Comparison of ENCODE assay signal across 18 mouse cellular contexts in genomic region chr1:74289248-74289647, GRCm38 (mm10). TPM values are rescaled to one million over a fixed set of nuclear protein-coding genes. Genes with fewer than 3 reads are reported as not detected.
DNase-seq lines count a peak whose midpoint lies in the region; ATAC-seq and TF ChIP-seq lines count a peak whose summit lies in the region.
"Had no signal": no experiment of that assay in that cellular context is flagged by ENCODE, and none has a peak within 500 bp of the region (broad histone marks: within the 10 kb centered on the region; RNA-seq: fewer than 3 reads in every experiment).

No protein-coding gene starts in this region.

- WGBS in cerebellum, adult 2 months: 48% methylated on average over 9 of the region's 9 CpGs
- WGBS in heart, embryonic 11.5 days (ENCODE audit: insufficient replicate concordance): 81% methylated on average over 9 of the region's 9 CpGs
- WGBS in liver, adult 2 months: 66% methylated on average over 9 of the region's 9 CpGs
- 80% methylated on average over 9 of the region's 9 CpGs for WGBS in stomach, embryonic 16.5 days

- H3K27ac ChIP-seq in cerebellum, adult 2 months (ENCODE audit: insufficient read depth, low read length): 0 out of 2 replicates have a peak overlapping the region, but pooled peaks have one; percentile 11
- H3K27ac ChIP-seq in heart, embryonic 11.5 days (ENCODE audit: low read depth, low read length): peak overlapping the region; percentile 22
- H3K27ac ChIP-seq in liver, adult 2 months (replicated peaks; ENCODE audit: insufficient read depth, low read depth, low read length): peak overlapping the region; percentile 16; the same call in 1 of the 2 replicates
- H3K27ac ChIP-seq in stomach, embryonic 16.5 days (ENCODE audit: low read length): peak overlapping the region; percentile 48; the same call in 1 of the 2 replicates
- H3K27ac ChIP-seq: embryonic facial prominence, embryonic 13.5 days; forebrain, embryonic 10.5 days; hindbrain, postnatal 0 days; left cerebral cortex, adult 2 months; limb, embryonic 12.5 days; neural tube, embryonic 15.5 days had no signal

- no peaks in the 10 kb centered on the region for H3K27me3 ChIP-seq in cerebellum, adult 2 months (ENCODE audit: control insufficient read depth, insufficient read depth, low read length)
- H3K27me3 ChIP-seq in heart, embryonic 11.5 days (ENCODE audit: control insufficient read depth, insufficient read depth, low read length): no peaks in the 10 kb centered on the region
- H3K27me3 ChIP-seq in liver, adult 2 months (ENCODE audit: control insufficient read depth, insufficient read depth, low read length): no peaks in the 10 kb centered on the region
- H3K27me3 ChIP-seq in stomach, embryonic 16.5 days (ENCODE audit: control insufficient read depth, insufficient read depth, low read length): no peaks in the 10 kb centered on the region
- H3K27me3 ChIP-seq: embryonic facial prominence, embryonic 13.5 days; limb, embryonic 12.5 days; neural tube, embryonic 15.5 days had no signal

- no peak overlapping the region for H3K9ac ChIP-seq in heart, embryonic 11.5 days (ENCODE audit: low read depth, low read length)
- no peak overlapping the region for H3K9ac ChIP-seq in liver, adult 2 months (ENCODE audit: low read depth, low read length)
- no peak overlapping the region for H3K9ac ChIP-seq in stomach, embryonic 16.5 days (ENCODE audit: low read length)
- H3K9ac ChIP-seq: embryonic facial prominence, embryonic 13.5 days; limb, embryonic 12.5 days had no signal

- H3K36me3 ChIP-seq in heart, embryonic 11.5 days (ENCODE audit: control insufficient read depth, insufficient read depth, low read length): peaks cover 14% of the 10 kb centered on the region
- peaks cover 14% of the 10 kb centered on the region; the same call in 1 of the 2 replicates for H3K36me3 ChIP-seq in liver, adult 2 months (ENCODE audit: control insufficient read depth, insufficient read depth, low read length)
- peaks cover 14% of the 10 kb centered on the region for H3K36me3 ChIP-seq in stomach, embryonic 16.5 days (ENCODE audit: control insufficient read depth, insufficient read depth, low read length)

- H3K79me2 ChIP-seq in liver, adult 2 months (ENCODE audit: control insufficient read depth, insufficient read depth, low read length): no peaks in the 10 kb centered on the region

- H3K4me2 ChIP-seq in heart, embryonic 11.5 days: no peak overlapping the region
- no peak overlapping the region for H3K4me2 ChIP-seq in stomach, embryonic 16.5 days (ENCODE audit: low read depth, low read length)
- H3K4me2 ChIP-seq: embryonic facial prominence, embryonic 13.5 days; limb, embryonic 12.5 days; neural tube, embryonic 15.5 days had no signal

- peaks cover 39% of the 10 kb centered on the region for H3K4me1 ChIP-seq in cerebellum, adult 2 months (ENCODE audit: control insufficient read depth, insufficient read depth, low read length)
- H3K4me1 ChIP-seq in heart, embryonic 11.5 days (ENCODE audit: control insufficient read depth, insufficient read depth, low read length): peaks cover 46% of the 10 kb centered on the region
- peaks cover 6% of the 10 kb centered on the region for H3K4me1 ChIP-seq in liver, adult 2 months (ENCODE audit: control insufficient read depth, insufficient read depth, low read length)
- H3K4me1 ChIP-seq in stomach, embryonic 16.5 days (ENCODE audit: control insufficient read depth, insufficient read depth, low read length): peaks cover 43% of the 10 kb centered on the region

- no peak overlapping the region for H3K4me3 ChIP-seq in cerebellum, adult 2 months (replicated peaks; ENCODE audit: insufficient read depth, low read depth, low read length)
- no peak overlapping the region for H3K4me3 ChIP-seq in heart, embryonic 11.5 days (ENCODE audit: low read depth, low read length)
- no peak overlapping the region for H3K4me3 ChIP-seq in liver, adult 2 months (ENCODE audit: insufficient read depth, low read depth, low read length)
- no peak overlapping the region for H3K4me3 ChIP-seq in stomach, embryonic 16.5 days (replicated peaks; ENCODE audit: low read length)
- H3K4me3 ChIP-seq: embryonic facial prominence, embryonic 13.5 days; forebrain, embryonic 10.5 days; left cerebral cortex, adult 2 months; limb, embryonic 12.5 days; neural tube, embryonic 15.5 days had no signal

- no peak for TF ChIP-seq POLR2A in cerebellum, adult 2 months (IDR thresholded peaks at IDR 0.05; ENCODE audit: borderline replicate concordance, insufficient read depth, low read length)
- TF ChIP-seq POLR2A in liver, adult 2 months (IDR thresholded peaks at IDR 0.05; ENCODE audit: extremely low read depth, insufficient read depth, low read length): no peak

- ATAC-seq in cerebellum, adult (ENCODE audit: insufficient number of reproducible peaks, low FRiP score, low TSS enrichment): no peak
- ATAC-seq in heart, embryonic 11.5 days (replicated peaks; ENCODE audit: insufficient number of reproducible peaks, low FRiP score, low TSS enrichment): no peak
- ATAC-seq in stomach, embryonic 16.5 days (ENCODE audit: insufficient read depth, low FRiP score): no peak
- ATAC-seq: hindbrain, postnatal 0 days had no signal

- DNase-seq in cerebellum, adult 2 months: no peak
- DNase-seq in heart, postnatal 10 days: no peak
- no peak for DNase-seq in liver, adult 2 months (ENCODE audit: extremely low read depth, low read depth, low spot score)
- no peak for DNase-seq in liver
- DNase-seq in gastrocnemius, postnatal 4 days (ENCODE audit: low spot score in 2 of 2): no peak
- DNase-seq: adrenal gland, postnatal 10 days; lung, postnatal 10 days had no signal

- TF ChIP-seq CTCF in cerebellum, adult 2 months (IDR thresholded peaks at IDR 0.05; ENCODE audit: borderline replicate concordance, insufficient read depth, low read depth, low read length): no peak
- TF ChIP-seq CTCF in liver, adult 2 months (IDR thresholded peaks at IDR 0.05; ENCODE audit: low read depth, low read length): no peak

- intact Hi-C loops in heart, postnatal 10 days (cut with DNase I): loop anchor here (2.0 to 5.0 kb wide), 3 partner anchors 20 to 163 kb away; no protein-coding TSS in a partner anchor

- H3K9me3 ChIP-seq in heart, embryonic 11.5 days (replicated peaks; ENCODE audit: control insufficient read depth, low read length): no peaks in the 10 kb centered on the region
- no peaks in the 10 kb centered on the region for H3K9me3 ChIP-seq in stomach, embryonic 16.5 days (replicated peaks; ENCODE audit: control insufficient read depth, low read length)
- H3K9me3 ChIP-seq: embryonic facial prominence, embryonic 13.5 days; forebrain, embryonic 10.5 days; limb, embryonic 12.5 days; neural tube, embryonic 15.5 days had no signal

RNA-seq across cellular contexts. Expression of gene Pnkd, which starts 4.5 kb away (rescaled TPM):
- 185 and 201 TPM in 2 replicates for polyA plus RNA-seq in cerebellum, adult 2 months (2012; rRNA removed)
- polyA plus RNA-seq in heart, embryonic 11.5 days (2014; fragmentation: Nextera tagmentation; extraction: Ambion mirVana): 225 and 231 TPM in 2 replicates
- 100 to 1,000 TPM; 205 to 211 TPM for total RNA-seq in heart, postnatal 10 days (2021)
- 28.0 and 34.4 TPM in 2 replicates for total RNA-seq in liver, adult 2 months (2014; rRNA removed)
- 130 and 138 TPM in 2 replicates for polyA plus RNA-seq in liver, adult 2 months (2012; rRNA removed)
- 108 and 119 TPM in 2 replicates for polyA plus RNA-seq in stomach, embryonic 16.5 days (2015; fragmentation: Nextera tagmentation; extraction: Ambion mirVana)
- total RNA-seq in gastrocnemius, postnatal 4 days (2021): 10 to 100 TPM; 83.8 to 91.1 TPM

RNA-seq across cellular contexts. Expression of gene Aamp, which starts 4.7 kb away (rescaled TPM):
- polyA plus RNA-seq in cerebellum, adult 2 months (2012; rRNA removed): 186 and 198 TPM in 2 replicates
- polyA plus RNA-seq in heart, embryonic 11.5 days (2014; fragmentation: Nextera tagmentation; extraction: Ambion mirVana): 173 and 193 TPM in 2 replicates
- 100 to 1,000 TPM; 103 to 109 TPM for total RNA-seq in heart, postnatal 10 days (2021)
- total RNA-seq in liver, adult 2 months (2014; rRNA removed): 112 and 115 TPM in 2 replicates
- polyA plus RNA-seq in liver, adult 2 months (2012; rRNA removed): 156 TPM in 2 replicates
- polyA plus RNA-seq in stomach, embryonic 16.5 days (2015; fragmentation: Nextera tagmentation; extraction: Ambion mirVana): 227 and 252 TPM in 2 replicates
- total RNA-seq in gastrocnemius, postnatal 4 days (2021): 100 to 1,000 TPM; 113 to 117 TPM

RNA-seq across cellular contexts. Expression of gene Gpbar1, which starts 10.9 kb away (rescaled TPM):
- not detected in 2 replicates for polyA plus RNA-seq in cerebellum, adult 2 months (2012; rRNA removed)
- polyA plus RNA-seq in heart, embryonic 11.5 days (2014; fragmentation: Nextera tagmentation; extraction: Ambion mirVana): 0.83 and 1.0 TPM in 2 replicates
- not detected for total RNA-seq in heart, postnatal 10 days (2021)
- not detected in 2 replicates for total RNA-seq in liver, adult 2 months (2014; rRNA removed)
- polyA plus RNA-seq in liver, adult 2 months (2012; rRNA removed): 0.11 and 0.20 TPM in 2 replicates
- 1.0 and 1.2 TPM in 2 replicates for polyA plus RNA-seq in stomach, embryonic 16.5 days (2015; fragmentation: Nextera tagmentation; extraction: Ambion mirVana)
- total RNA-seq in gastrocnemius, postnatal 4 days (2021): not detected
- total RNA-seq: common myeloid progenitor, adult 5-6 weeks; hindbrain, postnatal 0 days; left cerebral cortex, adult 2 months; monocyte, adult 5-6 weeks had no signal
- polyA plus RNA-seq: hindbrain, postnatal 0 days; neural tube, embryonic 15.5 days had no signal

RNA-seq across cellular contexts. Expression of gene Tmbim1, which starts 16.2 kb away (rescaled TPM):
- polyA plus RNA-seq in cerebellum, adult 2 months (2012; rRNA removed): 56.1 and 58.2 TPM in 2 replicates
- polyA plus RNA-seq in heart, embryonic 11.5 days (2014; fragmentation: Nextera tagmentation; extraction: Ambion mirVana): 29.2 and 37.1 TPM in 2 replicates
- 10 to 100 TPM; 43.2 to 45.8 TPM for total RNA-seq in heart, postnatal 10 days (2021)
- total RNA-seq in liver, adult 2 months (2014; rRNA removed): 26.1 and 31.5 TPM in 2 replicates
- polyA plus RNA-seq in liver, adult 2 months (2012; rRNA removed): 89.8 and 101 TPM in 2 replicates
- polyA plus RNA-seq in stomach, embryonic 16.5 days (2015; fragmentation: Nextera tagmentation; extraction: Ambion mirVana): 105 and 150 TPM in 2 replicates
- 10 to 100 TPM; 63.2 to 68.6 TPM for total RNA-seq in gastrocnemius, postnatal 4 days (2021)

RNA-seq across cellular contexts. Expression of gene Arpc2, which starts 53.4 kb away (rescaled TPM):
- polyA plus RNA-seq in cerebellum, adult 2 months (2012; rRNA removed): 146 and 151 TPM in 2 replicates
- 387 and 411 TPM in 2 replicates for polyA plus RNA-seq in heart, embryonic 11.5 days (2014; fragmentation: Nextera tagmentation; extraction: Ambion mirVana)
- total RNA-seq in heart, postnatal 10 days (2021): 100 to 1,000 TPM; 213 to 219 TPM
- total RNA-seq in liver, adult 2 months (2014; rRNA removed): 83.4 and 96.3 TPM in 2 replicates
- 59.2 and 70.5 TPM in 2 replicates for polyA plus RNA-seq in liver, adult 2 months (2012; rRNA removed)
- polyA plus RNA-seq in stomach, embryonic 16.5 days (2015; fragmentation: Nextera tagmentation; extraction: Ambion mirVana): 544 and 546 TPM in 2 replicates
- 100 to 1,000 TPM; 140 to 145 TPM for total RNA-seq in gastrocnemius, postnatal 4 days (2021)
